Mouse (Mus musculus) ES-Bruce4 (cell line): Measurements from ENCODE around the gene Shroom3. TPM values are rescaled to one million over a fixed set of nuclear protein-coding genes. Genes with fewer than 3 reads are reported as not detected.

Experiments used
- H3K27ac ChIP-seq: 2 replicates; pipeline ENCODE4 v1.5.1; 2012; ENCODE audit warnings: low read length, inconsistent platforms; ENCODE audit not compliant: insufficient read depth
- H3K27me3 ChIP-seq: 2 replicates; pipeline ENCODE4 v1.6.1; 2012; ENCODE audit warnings: mild to moderate bottlenecking, low read length, inconsistent platforms; ENCODE audit not compliant: control insufficient read depth, poor library complexity, insufficient read depth, severe bottlenecking
- H3K36me3 ChIP-seq: 2 replicates; pipeline ENCODE4 v1.6.1; 2012; ENCODE audit warnings: inconsistent platforms, mild to moderate bottlenecking, low read length, moderate library complexity; ENCODE audit not compliant: control insufficient read depth, poor library complexity, insufficient read depth, severe bottlenecking
- H3K4me1 ChIP-seq: one replicate; pipeline ENCODE4 v1.8.1; 2011; ENCODE audit warnings: low read length; ENCODE audit not compliant: control insufficient read depth, insufficient read depth
- H3K4me3 ChIP-seq: 2 replicates; pipeline ENCODE4 v1.5.1; 2011; ENCODE audit warnings: low read depth, mild to moderate bottlenecking, low read length
- H3K9ac ChIP-seq: 2 replicates; pipeline ENCODE4 v1.6.1; 2012; ENCODE audit warnings: low read depth, mild to moderate bottlenecking, inconsistent platforms; ENCODE audit not compliant: poor library complexity, severe bottlenecking
- H3K9me3 ChIP-seq: replicated peaks from 2 replicates; pipeline ENCODE4 v1.6.1; 2012; ENCODE audit warnings: mild to moderate bottlenecking, low read length, inconsistent platforms; ENCODE audit not compliant: control insufficient read depth, poor library complexity, insufficient read depth, severe bottlenecking
- CTCF ChIP-seq: IDR thresholded peaks from one replicate; pipeline ENCODE4 v1.8.1; 2011; ENCODE audit warnings: low read depth, low read length
- EP300 ChIP-seq: IDR thresholded peaks from 2 replicates; pipeline ENCODE4 v1.6.1; 2011; ENCODE audit warnings: low read depth, low read length; ENCODE audit not compliant: insufficient read depth
- POLR2A ChIP-seq: IDR thresholded peaks from one replicate; pipeline ENCODE4 v1.8.1; 2011; ENCODE audit warnings: low read length; ENCODE audit not compliant: insufficient read depth
- polyA plus RNA-seq: library from polyadenylated mRNA; stranded (reverse); fragments of >200 nt; gene quantifications from 2 replicates; pipeline ENCODE4 v1.2.4, GENCODE M21; 2011; ENCODE audit warnings: low read depth; ENCODE audit not compliant: missing spikeins, insufficient read depth, insufficient read length

The Shroom3 gene
- polyA plus RNA-seq, 1 experiment = 49.1 TPM

- H3K9ac ChIP-seq = no peak overlapping the region
- TF ChIP-seq CTCF (no peak), EP300 (0 out of 2 replicates have a peak, but pooled peaks have one; percentile 35), POLR2A (no peak)
- peaks cover 2% of the 10 kb centered on the region for H3K4me1 ChIP-seq
- no peak overlapping the region for H3K4me3 ChIP-seq
- no peaks in the 10 kb centered on the region for H3K36me3 ChIP-seq
- peak overlapping the region; percentile 3; the same call in 1 of the 2 replicates for H3K27ac ChIP-seq
- no peaks in the 10 kb centered on the region for H3K27me3 ChIP-seq
- H3K9me3 ChIP-seq = no peaks in the 10 kb centered on the region
Observed at GRCm38 (mm10) chr5:92849743-92850142, 166.5 kb downstream of the Shroom3 start.

DNA sequence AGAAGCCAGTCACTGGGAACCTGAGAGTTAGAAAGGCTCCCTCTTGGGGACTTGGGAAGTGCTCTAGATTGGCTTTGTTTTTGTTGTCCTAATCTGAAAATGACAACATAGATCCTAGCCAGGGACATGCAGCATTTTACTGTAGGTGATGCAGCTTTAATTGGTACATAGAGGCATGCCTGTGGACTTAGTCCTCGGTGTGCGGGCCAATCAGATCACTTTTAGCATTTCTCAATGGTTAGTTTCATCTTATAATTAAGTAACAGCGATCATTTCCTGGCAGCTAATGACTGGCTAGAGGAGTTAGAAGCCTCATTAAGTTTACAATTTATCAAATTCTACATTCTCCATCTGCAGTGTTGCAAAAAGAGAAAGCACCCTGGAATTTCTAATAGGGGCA lies 167.7 kb downstream of the Shroom3 start:
- Histone ChIP-seq H3K9me3 (no peaks in the 10 kb centered on the region), H3K36me3 (no peaks in the 10 kb centered on the region), H3K27me3 (no peaks in the 10 kb centered on the region), H3K4me1 (peaks cover 2% of the 10 kb centered on the region), H3K9ac (no peak overlapping the region), H3K27ac (no peak overlapping the region), H3K4me3 (no peak overlapping the region)
- TF ChIP-seq CTCF (no peak), EP300 (no peak), POLR2A (no peak)

GRCm38 (mm10) chr5:92854983-92855382 lies 171.7 kb downstream of the Shroom3 start:
- Histone ChIP-seq H3K27me3 (no peaks in the 10 kb centered on the region), H3K9ac (no peak overlapping the region), H3K9me3 (no peaks in the 10 kb centered on the region), H3K4me1 (no peaks in the 10 kb centered on the region), H3K36me3 (no peaks in the 10 kb centered on the region), H3K4me3 (no peak overlapping the region), H3K27ac (no peak overlapping the region)
- TF ChIP-seq EP300 = no peak
- no peak for TF ChIP-seq POLR2A
- no peak for TF ChIP-seq CTCF

DNA sequence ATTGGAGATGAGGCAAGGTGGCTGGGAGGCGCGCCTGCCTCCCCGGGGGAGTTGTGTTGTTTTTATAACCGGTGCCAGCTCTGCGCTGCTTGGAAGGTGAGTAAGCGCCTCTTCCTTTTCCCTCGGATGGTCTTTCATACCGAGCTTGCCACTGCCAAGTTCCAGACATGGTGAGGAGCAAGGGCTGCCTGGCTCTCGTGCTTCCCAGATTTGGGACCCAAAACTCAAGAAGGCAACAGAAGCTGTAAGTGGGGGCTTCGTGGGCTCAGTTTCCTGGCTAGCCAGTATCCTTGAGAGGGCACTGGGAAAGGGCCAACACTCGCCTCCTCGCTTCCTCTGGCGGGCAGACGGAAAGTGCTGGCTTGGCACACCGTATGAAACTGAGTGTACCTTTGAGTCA lies 173.1 kb downstream of the Shroom3 start:
- Histone ChIP-seq H3K9ac (no peak overlapping the region), H3K4me3 (no peak overlapping the region), H3K27me3 (no peaks in the 10 kb centered on the region), H3K27ac (no peak overlapping the region), H3K4me1 (no peaks in the 10 kb centered on the region), H3K9me3 (no peaks in the 10 kb centered on the region), H3K36me3 (no peaks in the 10 kb centered on the region)
- no peak for TF ChIP-seq CTCF
- no peak for TF ChIP-seq EP300
- no peak for TF ChIP-seq POLR2A

- TF ChIP-seq EP300 (no peak), POLR2A (no peak), CTCF (no peak)
- H3K4me1 ChIP-seq = no peaks in the 10 kb centered on the region
- H3K36me3 ChIP-seq = no peaks in the 10 kb centered on the region
- no peaks in the 10 kb centered on the region for H3K27me3 ChIP-seq
- no peak overlapping the region for H3K4me3 ChIP-seq
- no peak overlapping the region for H3K9ac ChIP-seq
- H3K9me3 ChIP-seq = no peaks in the 10 kb centered on the region
- no peak overlapping the region for H3K27ac ChIP-seq
Observed at GRCm38 (mm10) chr5:92857177-92857576, 173.9 kb downstream of the Shroom3 start.

DNA sequence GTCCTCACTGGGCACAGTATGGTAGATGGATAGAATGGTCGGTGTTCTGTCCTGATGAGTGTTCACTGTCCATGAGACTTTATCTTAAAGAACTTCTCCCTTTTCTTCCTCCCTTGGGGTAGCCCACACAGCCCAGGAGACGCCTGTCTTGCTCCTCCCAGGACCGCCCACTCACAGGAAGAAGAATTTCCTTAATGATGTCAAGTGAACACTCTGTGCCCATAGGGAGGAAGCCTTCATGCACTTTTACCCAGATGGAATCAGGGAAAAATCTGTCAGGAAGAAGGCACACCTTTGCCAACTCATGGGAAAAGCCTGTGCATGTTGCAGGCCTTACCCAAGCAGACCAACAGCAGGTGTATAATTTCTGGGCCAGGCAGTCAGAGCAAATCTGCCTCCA lies 174.9 kb downstream of the Shroom3 start:
- no peak for TF ChIP-seq EP300
- no peak for TF ChIP-seq CTCF
- TF ChIP-seq POLR2A = no peak
- Histone ChIP-seq H3K9me3 (no peaks in the 10 kb centered on the region), H3K36me3 (no peaks in the 10 kb centered on the region), H3K27ac (no peak overlapping the region), H3K9ac (no peak overlapping the region), H3K4me1 (no peaks in the 10 kb centered on the region), H3K4me3 (no peak overlapping the region), H3K27me3 (no peaks in the 10 kb centered on the region)

DNA sequence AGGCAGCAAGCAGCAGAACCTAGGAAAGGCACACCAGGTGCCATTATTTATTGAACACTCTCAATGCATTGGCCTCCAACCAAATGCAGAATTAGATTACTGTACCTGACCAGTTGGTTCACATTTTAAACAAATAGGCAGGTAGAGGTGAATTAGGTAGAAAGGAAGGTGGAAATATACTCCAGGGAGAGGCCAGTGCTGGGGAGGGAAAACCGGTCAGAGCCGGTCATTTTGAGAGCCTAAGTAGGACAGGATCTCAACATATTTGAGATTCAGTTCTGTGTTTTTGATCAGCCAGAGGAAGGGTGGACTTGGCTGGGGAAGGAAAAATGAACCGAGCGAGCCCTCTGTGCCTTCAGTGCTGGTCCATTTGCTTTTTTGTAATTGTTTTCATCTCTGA lies 175.3 kb downstream of the Shroom3 start:
- no peaks in the 10 kb centered on the region for H3K36me3 ChIP-seq
- H3K27me3 ChIP-seq = no peaks in the 10 kb centered on the region
- H3K9me3 ChIP-seq = no peaks in the 10 kb centered on the region
- no peak overlapping the region for H3K27ac ChIP-seq
- no peaks in the 10 kb centered on the region for H3K4me1 ChIP-seq
- H3K9ac ChIP-seq = no peak overlapping the region
- no peak overlapping the region for H3K4me3 ChIP-seq
- no peak for TF ChIP-seq CTCF
- TF ChIP-seq POLR2A = no peak
- TF ChIP-seq EP300 = no peak
